Mouse (Mus musculus) midbrain, embryonic 15.5 days (tissue): Measurements from ENCODE around the gene M1ap. TPM values are rescaled to one million over a fixed set of nuclear protein-coding genes. Genes with fewer than 3 reads are reported as not detected.

ENCODE experiments used
- ATAC-seq: fragments of 200-750 bp; cut with Nextera tagmentation; replicated peaks from 2 replicates; pipeline ENCODE4 v1.8.0; 2017; ENCODE audit warnings: moderate TSS enrichment
- H3K27ac ChIP-seq: fragments of 300-500 bp; sonication (generic); 2 replicates; pipeline ENCODE4 v1.5.1; 2015; ENCODE audit warnings: mild to moderate bottlenecking, inconsistent platforms
- H3K27me3 ChIP-seq: fragments of 300-500 bp; sonication (generic); replicated peaks from 2 replicates; pipeline ENCODE4 v1.6.1; 2015; ENCODE audit warnings: inconsistent platforms
- H3K36me3 ChIP-seq: fragments of 300-500 bp; sonication (generic); replicated peaks from 2 replicates; pipeline ENCODE4 v1.6.1; 2015; ENCODE audit warnings: inconsistent platforms
- H3K4me1 ChIP-seq: fragments of 300-500 bp; sonication (generic); 2 replicates; pipeline ENCODE4 v1.6.1; 2015; ENCODE audit warnings: inconsistent platforms
- H3K4me2 ChIP-seq: fragments of 300-500 bp; sonication (generic); 2 replicates; pipeline ENCODE4 v1.6.1; 2015; ENCODE audit warnings: inconsistent platforms, mild to moderate bottlenecking, moderate library complexity
- H3K4me3 ChIP-seq: fragments of 300-500 bp; sonication (generic); 2 replicates; pipeline ENCODE4 v1.5.1; 2015; ENCODE audit warnings: mild to moderate bottlenecking, inconsistent platforms
- H3K9ac ChIP-seq: fragments of 300-500 bp; sonication (generic); 2 replicates; pipeline ENCODE4 v1.6.1; 2015; ENCODE audit warnings: mild to moderate bottlenecking, inconsistent platforms
- H3K9me3 ChIP-seq: fragments of 300-500 bp; sonication (generic); 2 replicates; pipeline ENCODE4 v1.6.1; 2016; ENCODE audit warnings: inconsistent platforms
- WGBS: fragments of 180-500 bp; shearing (Covaris S2); methylation state at CpG from one replicate; pipeline ENCODE4 v1.1.7; 2015; ENCODE audit warnings: mixed read lengths; 5-methylcytosine and 5-hydroxymethylcytosine counted together
- polyA plus RNA-seq: library from polyadenylated mRNA; unstranded; fragments of >200 nt; fragmentation: Nextera tagmentation; extraction: Ambion mirVana; gene quantifications from 2 replicates; pipeline ENCODE4 v1.2.1, GENCODE M21; 2015

Gene M1ap
- 0.22 TPM in 1 of 2 replicates, not detected in the other for polyA plus RNA-seq

DNA sequence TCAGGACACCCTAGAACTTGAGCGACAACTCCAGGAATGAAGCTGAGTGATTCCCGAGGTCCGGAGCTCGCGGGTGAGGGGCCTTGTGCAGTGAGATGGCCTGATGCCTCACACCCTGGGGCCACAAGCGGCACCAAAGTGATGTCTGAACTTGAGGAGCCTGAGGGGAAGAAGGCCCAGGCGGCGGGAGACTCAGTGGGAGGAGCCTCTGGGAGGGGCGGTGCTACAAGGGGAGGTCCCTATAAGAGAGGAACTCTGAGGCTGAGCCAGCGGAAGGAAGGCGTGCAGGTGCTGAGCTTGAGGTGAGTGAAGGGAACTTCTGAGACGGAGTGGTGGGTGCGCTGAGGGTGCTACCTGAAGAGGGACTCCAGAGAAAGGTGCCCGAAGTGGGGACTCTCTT, at the start of gene M1ap:
M1ap (plus strand) TSS at position 252 of the 400 bp plus-strand sequence.
- ATAC-seq, result no peak
- Histone ChIP-seq H3K4me1 (no peaks in the 10 kb centered on the region), H3K27ac (no peak within 1 kb of the TSS), H3K4me2 (no peak within 1 kb of the TSS), H3K27me3 (no peaks in the 10 kb centered on the region), H3K4me3 (no peak within 1 kb of the TSS), H3K36me3 (no peaks in the 10 kb centered on the region), H3K9me3 (no peaks in the 10 kb centered on the region), H3K9ac (no peak within 1 kb of the TSS)
- 66% methylated on average over 14 of the region's 14 CpGs for WGBS

DNA sequence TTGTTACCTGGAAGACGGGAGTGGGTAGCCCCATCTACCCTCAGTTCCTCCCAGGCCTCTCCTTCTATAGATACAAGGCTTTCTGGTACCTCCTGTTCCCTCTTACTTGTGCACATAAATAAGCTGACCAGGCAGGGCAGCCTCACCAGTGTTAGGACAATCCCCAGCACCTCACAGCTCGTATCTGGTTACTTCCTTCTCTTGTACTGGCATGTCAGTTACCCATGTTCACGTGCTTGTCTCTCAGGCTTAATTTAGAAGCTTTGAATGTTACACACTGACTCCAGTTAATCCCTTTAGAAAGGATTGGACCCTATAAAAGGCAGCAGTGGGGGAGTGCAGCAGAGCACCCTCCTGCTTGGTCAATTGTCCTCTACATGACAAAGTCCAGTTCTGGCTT, 49.4 kb upstream of the M1ap start:
- no peaks in the 10 kb centered on the region for H3K4me1 ChIP-seq
- no peak overlapping the region for H3K27ac ChIP-seq
- H3K9me3 ChIP-seq, result no peaks in the 10 kb centered on the region
- no peak overlapping the region for H3K9ac ChIP-seq
- no peaks in the 10 kb centered on the region for H3K36me3 ChIP-seq
- no peak overlapping the region for H3K4me2 ChIP-seq
- 36% methylated on average over 3 of the region's 3 CpGs for WGBS
- H3K27me3 ChIP-seq, result no peaks in the 10 kb centered on the region
- H3K4me3 ChIP-seq, result no peak overlapping the region
- no peak for ATAC-seq

DNA sequence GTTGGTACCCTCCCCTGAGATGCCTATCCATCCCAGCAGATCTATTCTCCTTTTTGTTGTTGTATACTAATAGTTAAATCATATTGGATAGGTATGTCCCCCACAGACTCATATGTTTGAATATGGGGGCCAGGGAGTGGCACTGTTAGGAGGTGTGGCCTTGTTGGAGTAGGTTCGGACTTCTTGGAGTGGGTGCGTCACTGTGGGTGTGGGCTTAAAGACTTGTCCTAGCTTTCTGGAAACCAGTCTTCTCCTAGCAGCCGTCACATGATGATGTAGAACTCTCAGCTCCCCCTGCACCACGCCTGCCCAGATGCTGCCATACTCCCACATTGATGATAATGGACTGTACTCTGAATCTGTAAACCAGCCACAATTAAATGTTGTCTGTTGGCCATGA, 48.5 kb upstream of the M1ap start:
- Histone ChIP-seq H3K27me3 (no peaks in the 10 kb centered on the region), H3K36me3 (no peaks in the 10 kb centered on the region), H3K4me3 (no peak overlapping the region), H3K9me3 (no peaks in the 10 kb centered on the region), H3K9ac (no peak overlapping the region), H3K4me2 (no peak overlapping the region), H3K27ac (no peak overlapping the region), H3K4me1 (no peaks in the 10 kb centered on the region)
- no peak for ATAC-seq
- WGBS, result 84% methylated on average over 4 of the region's 4 CpGs

DNA sequence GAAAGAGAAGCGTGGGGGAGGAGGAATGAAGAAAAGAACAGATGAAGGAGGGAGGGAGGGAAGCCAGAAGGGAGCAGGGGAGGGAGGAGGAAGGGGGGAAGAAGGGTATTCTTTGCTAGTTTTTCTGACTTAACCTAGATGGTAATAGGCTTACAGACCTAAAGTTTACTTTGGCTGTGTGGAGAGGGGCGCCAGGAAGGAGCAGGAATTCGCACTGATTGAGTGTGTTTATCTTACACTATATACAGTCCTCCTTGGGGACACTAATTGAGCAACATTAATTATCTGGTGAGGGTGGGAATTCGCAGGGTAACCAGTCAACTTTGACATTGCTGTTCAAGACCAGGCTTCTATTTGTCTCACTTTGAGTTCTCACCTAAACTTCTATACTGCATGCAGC, 48.0 kb upstream of the M1ap start:
- no peak for ATAC-seq
- H3K4me1 ChIP-seq, result no peaks in the 10 kb centered on the region
- H3K9ac ChIP-seq, result no peak overlapping the region
- no peak overlapping the region for H3K4me2 ChIP-seq
- H3K27me3 ChIP-seq, result no peaks in the 10 kb centered on the region
- no peaks in the 10 kb centered on the region for H3K9me3 ChIP-seq
- 65% methylated on average over 4 of the region's 4 CpGs for WGBS
- H3K27ac ChIP-seq, result no peak overlapping the region
- no peaks in the 10 kb centered on the region for H3K36me3 ChIP-seq
- no peak overlapping the region for H3K4me3 ChIP-seq

DNA sequence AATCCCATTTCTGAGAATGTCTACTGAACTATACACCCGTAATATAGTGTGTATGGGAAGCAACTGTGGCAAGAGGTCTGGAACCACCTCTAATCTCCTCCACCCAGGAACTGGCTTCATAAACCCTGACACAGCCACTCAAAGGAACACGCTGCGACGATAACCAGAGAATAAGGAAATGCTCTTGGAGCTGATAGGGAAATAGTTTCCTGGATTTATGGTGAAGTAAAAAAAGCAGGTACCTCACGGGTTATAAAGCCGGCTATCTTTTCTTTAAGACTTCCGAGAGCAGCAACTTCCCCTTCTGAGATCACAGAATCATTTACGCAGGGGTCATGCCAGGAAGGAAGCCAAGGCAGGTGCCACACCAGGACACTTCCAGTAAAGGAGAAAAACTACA, 44.1 kb upstream of the M1ap start:
- Histone ChIP-seq H3K27ac (no peak overlapping the region), H3K36me3 (no peaks in the 10 kb centered on the region), H3K4me1 (no peaks in the 10 kb centered on the region), H3K9ac (no peak overlapping the region), H3K27me3 (no peaks in the 10 kb centered on the region), H3K9me3 (no peaks in the 10 kb centered on the region), H3K4me2 (no peak overlapping the region), H3K4me3 (no peak overlapping the region)
- 82% methylated on average over 8 of the region's 8 CpGs for WGBS
- no peak for ATAC-seq

DNA sequence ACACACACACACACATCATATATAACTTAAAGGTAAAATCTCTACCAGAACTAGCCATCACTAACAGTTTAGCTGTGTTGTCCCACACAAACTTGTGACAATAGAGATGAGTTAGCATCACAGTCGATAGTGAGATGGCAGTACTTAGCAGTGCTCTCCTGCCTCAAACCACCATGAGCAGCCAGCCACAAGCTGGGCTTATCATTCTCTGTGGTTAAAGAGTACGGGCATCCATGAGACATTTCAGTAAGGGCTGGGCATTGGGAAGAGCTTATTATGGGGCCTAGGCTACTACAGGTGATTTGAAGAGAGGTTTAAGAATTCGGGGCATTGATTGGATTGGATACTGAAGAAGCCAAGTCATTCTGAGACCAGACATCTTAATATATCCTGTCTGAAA, 39.7 kb upstream of the M1ap start:
- no peaks in the 10 kb centered on the region for H3K4me1 ChIP-seq
- H3K36me3 ChIP-seq, result 0 out of 2 replicates have a peak, but pooled peaks cover 1% of the 10 kb centered on the region
- no peak overlapping the region for H3K4me2 ChIP-seq
- no peaks in the 10 kb centered on the region for H3K27me3 ChIP-seq
- no peak overlapping the region for H3K4me3 ChIP-seq
- H3K9me3 ChIP-seq, result no peaks in the 10 kb centered on the region
- no peak overlapping the region for H3K27ac ChIP-seq
- 91% methylated on average over 3 of the region's 3 CpGs for WGBS
- no peak for ATAC-seq
- no peak overlapping the region for H3K9ac ChIP-seq

DNA sequence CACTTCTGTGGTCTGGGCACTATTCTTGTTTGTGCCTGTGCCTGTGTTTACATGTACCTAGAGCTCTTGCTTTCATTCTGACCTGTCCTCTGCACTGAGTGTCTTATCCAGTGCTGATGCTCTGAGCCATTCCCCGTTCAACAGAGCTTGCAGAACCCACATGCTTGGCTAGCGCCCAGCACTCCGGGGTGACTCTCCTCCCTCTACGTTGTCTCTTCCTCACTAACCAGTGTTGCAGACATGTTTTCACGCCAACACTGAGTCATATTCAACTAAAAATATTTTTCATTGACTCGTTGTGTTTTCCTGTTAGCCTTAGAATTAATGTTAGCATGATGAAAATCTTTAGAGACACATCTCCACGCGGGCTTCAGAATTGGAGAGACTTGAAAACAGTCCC, 38.7 kb upstream of the M1ap start:
- no peak overlapping the region for H3K4me3 ChIP-seq
- no peaks in the 10 kb centered on the region for H3K9me3 ChIP-seq
- no peaks in the 10 kb centered on the region for H3K4me1 ChIP-seq
- H3K27ac ChIP-seq, result no peak overlapping the region
- H3K4me2 ChIP-seq, result no peak overlapping the region
- no peak for ATAC-seq
- no peaks in the 10 kb centered on the region for H3K27me3 ChIP-seq
- no peak overlapping the region for H3K9ac ChIP-seq
- H3K36me3 ChIP-seq, result 0 out of 2 replicates have a peak, but pooled peaks cover 3% of the 10 kb centered on the region
- WGBS, result 86% methylated on average over 8 of the region's 8 CpGs

DNA sequence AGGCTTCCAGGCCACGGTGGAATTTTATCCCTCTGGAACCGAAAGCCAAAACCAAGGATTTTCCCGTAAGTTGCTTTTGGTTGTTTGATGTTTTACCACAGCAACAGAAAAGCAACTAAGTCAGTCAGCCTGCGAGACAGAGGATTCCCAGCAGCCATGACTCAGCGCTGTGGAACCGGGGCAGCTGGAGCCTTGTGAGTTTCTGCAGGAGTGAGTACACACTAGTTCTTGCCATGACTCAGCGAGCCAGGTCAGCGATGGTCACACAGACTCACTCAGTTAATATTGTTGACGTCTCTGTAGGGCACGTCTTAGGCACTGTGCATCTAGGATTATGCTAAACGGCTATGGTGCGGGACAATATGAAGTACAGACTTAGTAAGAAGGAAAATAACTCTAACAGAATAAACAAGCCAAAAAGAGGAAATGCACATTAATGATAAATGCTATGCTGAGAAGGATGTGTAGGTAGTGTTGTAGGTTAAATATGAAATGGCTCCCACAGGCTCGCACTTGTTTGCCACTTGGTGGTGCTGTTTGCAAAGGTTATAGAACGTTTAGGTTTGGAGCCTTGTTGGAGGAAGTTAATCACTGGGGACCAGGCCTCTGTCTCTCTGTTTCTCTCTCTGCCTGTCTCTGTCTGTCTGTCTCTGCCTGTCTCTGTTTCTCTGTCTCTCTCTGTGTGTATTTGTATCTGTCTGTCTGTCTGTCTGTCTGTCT, 37.4 kb upstream of the M1ap start:
- no peak overlapping the region for H3K4me2 ChIP-seq
- no peaks in the 10 kb centered on the region for H3K9me3 ChIP-seq
- no peak overlapping the region for H3K4me3 ChIP-seq
- peaks cover 10% of the 10 kb centered on the region; the same call in 1 of the 2 replicates for H3K36me3 ChIP-seq
- no peaks in the 10 kb centered on the region for H3K4me1 ChIP-seq
- no peaks in the 10 kb centered on the region for H3K27me3 ChIP-seq
- no peak overlapping the region for H3K27ac ChIP-seq
- WGBS, result 67% methylated on average over 14 of the region's 14 CpGs
- peak; percentile 43; the same call in 1 of the 2 replicates for ATAC-seq
- H3K9ac ChIP-seq, result no peak overlapping the region

DNA sequence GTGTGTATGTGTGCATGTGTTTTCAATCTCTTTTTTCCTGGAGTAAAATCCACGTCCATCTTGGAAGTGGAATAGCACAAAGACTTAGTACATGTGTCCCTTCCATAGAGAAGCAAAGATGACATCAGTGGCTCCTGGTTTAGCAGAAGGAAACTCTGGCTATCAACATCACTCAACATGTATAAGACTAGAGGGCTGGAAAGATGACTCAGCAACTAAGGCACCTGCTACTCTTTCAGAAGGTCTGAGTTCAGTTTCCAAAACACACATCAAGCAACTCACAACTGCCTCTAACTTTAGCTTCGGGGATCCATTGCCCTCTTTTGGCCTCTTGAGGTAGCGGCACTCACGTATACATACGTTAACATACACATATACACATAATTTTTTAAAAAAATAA, 35.4 kb upstream of the M1ap start:
- no peaks in the 10 kb centered on the region for H3K4me1 ChIP-seq
- H3K27ac ChIP-seq, result no peak overlapping the region
- H3K36me3 ChIP-seq, result peaks cover 10% of the 10 kb centered on the region; the same call in 1 of the 2 replicates
- 90% methylated on average over 5 of the region's 5 CpGs for WGBS
- H3K4me2 ChIP-seq, result no peak overlapping the region
- ATAC-seq, result no peak
- H3K27me3 ChIP-seq, result no peaks in the 10 kb centered on the region
- no peak overlapping the region for H3K9ac ChIP-seq
- no peaks in the 10 kb centered on the region for H3K9me3 ChIP-seq
- H3K4me3 ChIP-seq, result no peak overlapping the region

DNA sequence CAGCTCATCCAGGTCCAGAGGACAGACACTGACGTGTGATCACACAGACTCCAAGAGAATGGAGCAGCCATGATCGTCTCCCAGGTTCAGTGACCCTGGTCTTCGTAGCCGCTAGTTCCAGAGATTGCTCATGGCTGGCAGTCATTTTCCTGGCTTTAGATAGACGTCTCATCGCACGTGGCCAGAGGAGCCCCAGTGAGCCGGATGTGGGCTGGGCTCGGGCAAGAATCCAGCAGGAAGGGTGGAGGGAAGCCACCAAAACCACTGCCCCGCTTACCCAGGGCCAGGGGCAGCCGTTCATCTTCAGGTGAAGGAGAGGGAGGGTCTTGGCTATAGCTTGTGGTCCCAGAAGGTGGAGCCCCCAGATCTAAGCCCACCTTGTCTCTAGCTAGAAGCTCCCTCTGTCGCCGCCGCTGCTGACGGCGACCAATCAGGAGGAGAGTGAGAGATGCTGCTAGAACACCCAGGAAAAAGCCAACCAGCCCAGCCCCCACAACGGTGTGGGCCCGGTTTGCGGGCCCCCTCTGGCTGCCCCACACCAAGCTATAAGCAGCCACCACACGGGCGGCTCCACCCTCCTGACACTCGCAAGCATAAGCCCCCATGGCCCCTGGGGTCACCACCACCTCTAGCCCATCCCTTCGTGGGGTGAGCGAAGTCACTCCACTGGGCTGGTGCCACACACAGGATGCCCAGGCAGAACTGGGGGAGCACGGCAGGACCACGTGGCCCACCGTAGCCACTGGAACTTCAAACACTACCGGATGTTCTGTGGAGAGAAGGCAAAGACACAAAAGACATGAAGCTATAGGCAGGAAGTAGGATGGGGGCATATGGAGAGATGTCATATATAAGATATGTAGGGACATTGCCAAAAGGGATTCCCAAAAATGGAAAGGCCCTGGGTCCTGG, 33.1 kb upstream of the M1ap start:
- no peak overlapping the region for H3K4me2 ChIP-seq
- ATAC-seq, result 0 out of 2 replicates have a peak, but pooled peaks have one; percentile 13
- H3K9me3 ChIP-seq, result no peaks in the 10 kb centered on the region
- H3K4me1 ChIP-seq, result no peaks in the 10 kb centered on the region
- no peak overlapping the region for H3K27ac ChIP-seq
- peaks cover 12% of the 10 kb centered on the region; the same call in 1 of the 2 replicates for H3K36me3 ChIP-seq
- H3K9ac ChIP-seq, result no peak overlapping the region
- no peak overlapping the region for H3K4me3 ChIP-seq
- no peaks in the 10 kb centered on the region for H3K27me3 ChIP-seq
- WGBS, result 84% methylated on average over 28 of the region's 28 CpGs

DNA sequence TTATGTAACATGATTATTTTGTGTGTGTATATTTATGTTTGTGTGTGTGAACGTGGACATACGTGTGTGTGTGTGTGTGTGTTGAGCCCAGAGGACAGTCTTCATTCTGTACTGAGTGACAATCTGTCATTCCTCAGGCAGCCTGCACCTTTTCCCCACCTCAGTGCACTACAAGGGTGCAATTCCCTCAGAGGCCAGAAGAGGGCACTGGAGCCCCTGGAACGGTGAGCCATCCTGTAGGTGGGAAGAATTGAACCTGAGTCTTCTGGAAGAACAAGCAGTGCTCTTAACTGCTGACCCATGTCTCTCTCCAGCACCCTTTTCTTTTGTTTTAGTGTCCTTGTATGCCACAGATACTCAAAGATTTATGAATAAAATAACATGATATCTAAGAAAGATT, 30.8 kb upstream of the M1ap start:
- H3K4me3 ChIP-seq, result no peak overlapping the region
- no peak for ATAC-seq
- H3K9me3 ChIP-seq, result no peaks in the 10 kb centered on the region
- 22% methylated on average over 3 of the region's 3 CpGs for WGBS
- H3K4me1 ChIP-seq, result no peaks in the 10 kb centered on the region
- H3K36me3 ChIP-seq, result peaks cover 17% of the 10 kb centered on the region; the same call in 1 of the 2 replicates
- no peak overlapping the region for H3K4me2 ChIP-seq
- H3K27me3 ChIP-seq, result no peaks in the 10 kb centered on the region
- H3K9ac ChIP-seq, result no peak overlapping the region
- no peak overlapping the region for H3K27ac ChIP-seq

DNA sequence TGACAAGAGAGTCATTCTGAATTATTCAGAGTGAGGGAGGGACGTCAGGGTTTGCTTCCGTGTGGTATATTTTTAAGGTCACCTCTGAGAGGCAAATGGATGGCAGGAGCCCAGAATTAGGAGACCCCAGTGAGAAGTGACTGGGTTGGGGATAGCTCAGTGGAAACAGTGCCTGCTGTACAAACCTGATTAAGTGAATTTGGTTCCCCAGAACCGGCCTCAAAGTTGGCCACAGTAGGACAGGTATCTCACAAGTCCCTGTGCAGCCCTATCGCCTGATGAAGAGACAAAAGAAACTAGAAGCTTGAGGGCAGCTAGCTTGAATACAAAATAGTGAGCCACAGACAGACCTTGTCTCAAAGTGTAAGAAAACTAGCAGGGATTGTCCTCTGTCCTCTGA, 30.2 kb upstream of the M1ap start:
- Histone ChIP-seq H3K36me3 (peaks cover 17% of the 10 kb centered on the region; the same call in 1 of the 2 replicates), H3K27me3 (no peaks in the 10 kb centered on the region), H3K9me3 (no peaks in the 10 kb centered on the region), H3K9ac (no peak overlapping the region), H3K4me3 (no peak overlapping the region), H3K4me1 (no peaks in the 10 kb centered on the region), H3K27ac (no peak overlapping the region), H3K4me2 (no peak overlapping the region)
- no peak for ATAC-seq
- 90% methylated on average over 4 of the region's 4 CpGs for WGBS
